Mouse (Mus musculus) limb, embryonic 15.5 days (tissue): ENCODE data around the gene Krt79. TPM values are rescaled to one million over a fixed set of nuclear protein-coding genes. Genes with fewer than 3 reads are reported as not detected.

Experiments used
- microRNA-seq: library from miRNA; unstranded; fragments of <30 nt; microRNA quantifications from one replicate; pipeline ENCODE4, GENCODE M21; 2016
- polyA plus RNA-seq: library from polyadenylated mRNA; unstranded; fragments of >200 nt; fragmentation: Nextera tagmentation; extraction: Ambion mirVana; gene quantifications from 2 replicates; pipeline ENCODE4 v1.2.1, GENCODE M21; 2015

Gene Krt79
- polyA plus RNA-seq, 1 experiment from 2014 or later, result 1.3 TPM

Small RNA genes lying within 50 kb of the gene (microRNA-seq; reads per million reads assigned to microRNA genes)
- gene Gm44356, result not detected

Other genes with a start within 250 kb of the Krt79 start
- 290 and 312 TPM in 2 replicates for gene Krt6a, start 246.0 kb downstream of the Krt79 start, polyA plus RNA-seq
- 841 and 914 TPM in 2 replicates for gene Krt5, start 227.4 kb downstream of the Krt79 start, polyA plus RNA-seq
- not detected in 2 replicates for gene Krt71, start 197.2 kb downstream of the Krt79 start, polyA plus RNA-seq
- gene Krt72, start 153.9 kb downstream of the Krt79 start, polyA plus RNA-seq, result 0.27 and 0.63 TPM in 2 replicates
- 0.09 TPM in 1 of 2 replicates, not detected in the other for gene Krt73, start 138.0 kb downstream of the Krt79 start, polyA plus RNA-seq
- gene Krt2, start 122.2 kb downstream of the Krt79 start, polyA plus RNA-seq, result 0.87 and 1.2 TPM in 2 replicates
- gene Krt1, start 89.5 kb downstream of the Krt79 start, polyA plus RNA-seq, result 1,050 and 1,170 TPM in 2 replicates
- gene Krt77, start 70.6 kb downstream of the Krt79 start, polyA plus RNA-seq, result 151 and 157 TPM in 2 replicates
- 0.14 TPM in 1 of 2 replicates, not detected in the other for gene Krt76, start 47.4 kb downstream of the Krt79 start, polyA plus RNA-seq
- 557 and 616 TPM in 2 replicates for gene Krt4, start 15.6 kb downstream of the Krt79 start, polyA plus RNA-seq
- 13.3 and 15.6 TPM in 2 replicates for gene Krt78, start 14.0 kb upstream of the Krt79 start, polyA plus RNA-seq
- gene Krt8, start 64.2 kb upstream of the Krt79 start, polyA plus RNA-seq, result 70.8 and 75.5 TPM in 2 replicates
- 39.0 and 44.4 TPM in 2 replicates for gene Krt18, start 87.9 kb upstream of the Krt79 start, polyA plus RNA-seq
- 103 and 111 TPM in 2 replicates for gene Eif4b, start 133.4 kb upstream of the Krt79 start, polyA plus RNA-seq
- 47.5 and 48.6 TPM in 2 replicates for gene Tns2, start 160.1 kb upstream of the Krt79 start, polyA plus RNA-seq
- 33.4 and 35.4 TPM in 2 replicates for gene Spryd3, start 195.9 kb upstream of the Krt79 start, polyA plus RNA-seq
- gene Igfbp6, start 204.0 kb upstream of the Krt79 start, polyA plus RNA-seq, result 17.5 and 24.6 TPM in 2 replicates
- 0.61 and 0.81 TPM in 2 replicates for gene Soat2, start 210.2 kb upstream of the Krt79 start, polyA plus RNA-seq